Mouse (Mus musculus): ENCODE data around the gene Rgs14.

DNA sequence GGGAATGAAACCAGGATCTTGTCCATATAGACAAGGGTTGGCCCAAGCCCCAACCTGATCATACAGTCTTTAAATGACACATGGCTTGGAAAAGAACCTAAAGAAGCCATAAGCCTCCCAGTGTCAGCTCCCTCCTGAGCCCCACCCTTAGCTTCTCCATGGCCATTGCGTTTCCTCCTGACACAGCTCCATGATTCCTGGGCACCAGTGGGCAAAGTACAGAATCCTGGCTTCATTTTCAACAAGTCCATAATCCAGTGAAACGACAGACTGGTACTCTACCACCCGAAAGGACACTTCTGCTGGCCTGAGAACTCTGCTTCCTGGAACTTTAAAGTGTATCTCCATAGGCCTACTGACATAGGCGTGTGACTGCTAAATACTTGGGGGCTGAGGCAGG, 37.8 kb downstream of the Rgs14 start:
- TF ChIP-seq CTCF (IDR thresholded peaks at IDR 0.05; ENCODE audit: low read depth) = no peak
- TF ChIP-seq EP300 (optimal IDR thresholded peaks at IDR 0.05) = no peak

Data from stomach, postnatal 0 days (tissue).